In the genomic region with DNA sequence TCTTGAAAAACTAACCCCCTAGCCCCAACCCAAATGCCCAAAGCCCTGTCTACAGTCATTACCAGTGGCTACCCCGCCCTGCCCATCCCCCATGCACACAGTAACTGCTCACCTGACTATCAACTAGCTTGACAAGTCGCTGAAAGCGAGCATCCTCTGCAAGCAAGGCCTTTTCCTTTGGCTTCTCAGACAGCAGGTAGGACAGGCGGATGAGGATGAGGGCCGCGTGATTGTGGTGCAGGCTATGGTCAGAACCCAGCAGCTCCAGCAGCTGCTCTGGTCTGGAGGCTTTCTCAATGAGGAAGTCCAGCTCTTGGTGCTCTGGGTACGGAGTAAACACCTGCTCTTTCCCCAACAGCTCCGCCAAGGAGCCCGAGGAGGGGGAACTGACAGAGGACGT, we compare ENCODE assay signal across 10 mouse cellular contexts. TPM values are rescaled to one million over a fixed set of nuclear protein-coding genes. Genes with fewer than 3 reads are reported as not detected.
DNase-seq lines count a peak whose midpoint lies in the region; ATAC-seq and TF ChIP-seq lines count a peak whose summit lies in the region.
"Had no signal": no experiment of that assay in that cellular context is flagged by ENCODE, and none has a peak within 500 bp of the region (broad histone marks: within the 10 kb centered on the region; RNA-seq: fewer than 3 reads in every experiment).

No protein-coding gene starts in this region.

- no peak for ATAC-seq in forebrain, embryonic 12.5 days (ENCODE audit: low FRiP score)
- ATAC-seq in forebrain, embryonic 11.5 days (replicated peaks; ENCODE audit: low FRiP score), result no peak
- no peak for ATAC-seq in lung, embryonic 14.5 days (ENCODE audit: insufficient read depth)
- no peak for ATAC-seq in stomach, postnatal 0 days (ENCODE audit: low FRiP score, low TSS enrichment)
- ATAC-seq in midbrain, embryonic 11.5 days (ENCODE audit: low FRiP score), result no peak

- TF ChIP-seq CTCF in lung, embryonic 14.5 days (IDR thresholded peaks at IDR 0.05; ENCODE audit: low read depth), result no peak
- no peak for TF ChIP-seq CTCF in lung, adult 2 months (IDR thresholded peaks at IDR 0.05; ENCODE audit: insufficient read depth, low read length)
- no peak for TF ChIP-seq CTCF in stomach, postnatal 0 days (IDR thresholded peaks at IDR 0.05; ENCODE audit: low read depth)

- H3K4me3 ChIP-seq in forebrain, embryonic 12.5 days (replicated peaks), result no peak overlapping the region; the same call in 1 of the 2 replicates
- H3K4me3 ChIP-seq in forebrain, embryonic 11.5 days (ENCODE audit: low read depth, low read length), result no peak overlapping the region
- H3K4me3 ChIP-seq in lung, embryonic 14.5 days (ENCODE audit: low read depth, low read length), result no peak overlapping the region
- H3K4me3 ChIP-seq in lung, adult 2 months (replicated peaks; ENCODE audit: extremely low read depth, low read depth, low read length), result no peak overlapping the region
- no peak overlapping the region for H3K4me3 ChIP-seq in stomach, postnatal 0 days (ENCODE audit: low read depth, low read length)
- no peak overlapping the region for H3K4me3 ChIP-seq in midbrain, embryonic 11.5 days (ENCODE audit: low read depth, low read length)

- no peak overlapping the region for H3K4me2 ChIP-seq in forebrain, embryonic 12.5 days
- H3K4me2 ChIP-seq in forebrain, embryonic 11.5 days (ENCODE audit: low read depth, low read length, severe bottlenecking), result no peak overlapping the region
- H3K4me2 ChIP-seq in lung, embryonic 14.5 days, result peak overlapping the region; percentile 79
- peak overlapping the region; percentile 56 for H3K4me2 ChIP-seq in stomach, postnatal 0 days (replicated peaks; ENCODE audit: low read depth)
- H3K4me2 ChIP-seq in midbrain, embryonic 11.5 days, result no peak overlapping the region

- no peak for TF ChIP-seq POLR2A in lung, adult 2 months (IDR thresholded peaks at IDR 0.05; ENCODE audit: borderline replicate concordance, extremely low read depth, low read depth, low read length)

- H3K27me3 ChIP-seq in forebrain, embryonic 12.5 days, result no peaks in the 10 kb centered on the region
- no peaks in the 10 kb centered on the region for H3K27me3 ChIP-seq in forebrain, embryonic 11.5 days (ENCODE audit: control insufficient read depth, insufficient read depth, low read length)
- no peaks in the 10 kb centered on the region for H3K27me3 ChIP-seq in lung, embryonic 14.5 days (ENCODE audit: insufficient read depth, low read length)
- no peaks in the 10 kb centered on the region for H3K27me3 ChIP-seq in stomach, postnatal 0 days (ENCODE audit: control insufficient read depth, insufficient read depth, low read length)
- H3K27me3 ChIP-seq in midbrain, embryonic 11.5 days (ENCODE audit: control insufficient read depth, insufficient read depth, low read length), result no peaks in the 10 kb centered on the region

- no peak for DNase-seq in forebrain, embryonic 11.5 days (ENCODE audit: low spot score)
- no peak for DNase-seq in lung, embryonic 14.5 days
- no peak for DNase-seq in lung, adult 2 months
- peak; percentile 34 for DNase-seq in liver
- DNase-seq in stomach, postnatal 0 days (ENCODE audit: low spot score), result no peak
- no peak for DNase-seq in midbrain, embryonic 11.5 days (ENCODE audit: low spot score, missing footprints)
- no peak for DNase-seq in thymus, adult 18-20 months
- DNase-seq: cerebellum, postnatal 25 days; kidney, adult 18-20 months had no signal

- H3K27ac ChIP-seq in forebrain, embryonic 12.5 days, result no peak overlapping the region
- H3K27ac ChIP-seq in forebrain, embryonic 11.5 days (ENCODE audit: low read depth, low read length), result no peak overlapping the region
- H3K27ac ChIP-seq in lung, embryonic 14.5 days (ENCODE audit: low read depth), result no peak overlapping the region
- no peak overlapping the region for H3K27ac ChIP-seq in stomach, postnatal 0 days (replicated peaks)
- H3K27ac ChIP-seq in midbrain, embryonic 11.5 days (ENCODE audit: low read depth, low read length), result no peak overlapping the region

- TF ChIP-seq EP300 in stomach, postnatal 0 days (optimal IDR thresholded peaks at IDR 0.05), result no peak

- peak overlapping the region; percentile 29; the same call in 1 of the 2 replicates for H3K9ac ChIP-seq in forebrain, embryonic 12.5 days
- H3K9ac ChIP-seq in forebrain, embryonic 11.5 days (ENCODE audit: low read length), result no peak overlapping the region
- no peak overlapping the region for H3K9ac ChIP-seq in lung, embryonic 14.5 days
- no peak overlapping the region for H3K9ac ChIP-seq in stomach, postnatal 0 days (ENCODE audit: low read length)
- H3K9ac ChIP-seq in midbrain, embryonic 11.5 days (ENCODE audit: low read length), result no peak overlapping the region

- 88% methylated on average over 10 of the region's 10 CpGs for WGBS in forebrain, embryonic 12.5 days
- WGBS in forebrain, embryonic 11.5 days, result 89% methylated on average over 10 of the region's 10 CpGs
- 86% methylated on average over 10 of the region's 10 CpGs for WGBS in lung, embryonic 14.5 days
- 78% methylated on average over 10 of the region's 10 CpGs for WGBS in lung, adult 2 months
- 79% methylated on average over 10 of the region's 10 CpGs for WGBS in stomach, postnatal 0 days
- whole genome bisulfite sequencing in midbrain, embryonic 11.5 days, result 93% methylated on average over 10 of the region's 10 CpGs

- H3K4me1 ChIP-seq in forebrain, embryonic 12.5 days, result peaks cover 30% of the 10 kb centered on the region
- H3K4me1 ChIP-seq in forebrain, embryonic 11.5 days (replicated peaks; ENCODE audit: control insufficient read depth, insufficient read depth, low read length), result peaks cover 10% of the 10 kb centered on the region
- H3K4me1 ChIP-seq in lung, embryonic 14.5 days (ENCODE audit: insufficient read depth), result peaks cover 12% of the 10 kb centered on the region; the same call in 1 of the 2 replicates
- H3K4me1 ChIP-seq in lung, adult 2 months (ENCODE audit: control insufficient read depth, insufficient read depth, low read length), result peaks cover 4% of the 10 kb centered on the region
- H3K4me1 ChIP-seq in stomach, postnatal 0 days (replicated peaks; ENCODE audit: control insufficient read depth, insufficient read depth), result peaks cover 7% of the 10 kb centered on the region
- H3K4me1 ChIP-seq in midbrain, embryonic 11.5 days (ENCODE audit: control insufficient read depth, insufficient read depth, low read length), result peaks cover 12% of the 10 kb centered on the region

- no peaks in the 10 kb centered on the region for H3K9me3 ChIP-seq in forebrain, embryonic 12.5 days
- H3K9me3 ChIP-seq in forebrain, embryonic 11.5 days (ENCODE audit: control insufficient read depth, low read length), result no peaks in the 10 kb centered on the region
- H3K9me3 ChIP-seq in lung, embryonic 14.5 days (ENCODE audit: low read depth, low read length), result no peaks in the 10 kb centered on the region
- H3K9me3 ChIP-seq in stomach, postnatal 0 days (ENCODE audit: control insufficient read depth, low read length), result no peaks in the 10 kb centered on the region
- H3K9me3 ChIP-seq in midbrain, embryonic 11.5 days (ENCODE audit: control insufficient read depth, low read length), result no peaks in the 10 kb centered on the region

- H3K36me3 ChIP-seq in forebrain, embryonic 12.5 days (replicated peaks), result peaks cover 59% of the 10 kb centered on the region
- peaks cover 20% of the 10 kb centered on the region; the same call in 1 of the 2 replicates for H3K36me3 ChIP-seq in forebrain, embryonic 11.5 days (ENCODE audit: control insufficient read depth, insufficient read depth, low read length)
- peaks cover 58% of the 10 kb centered on the region for H3K36me3 ChIP-seq in lung, embryonic 14.5 days (ENCODE audit: insufficient read depth)
- H3K36me3 ChIP-seq in stomach, postnatal 0 days (ENCODE audit: control insufficient read depth, insufficient read depth, low read length), result peaks cover 26% of the 10 kb centered on the region
- peaks cover 33% of the 10 kb centered on the region for H3K36me3 ChIP-seq in midbrain, embryonic 11.5 days (ENCODE audit: control insufficient read depth, insufficient read depth, low read length)

RNA-seq across cellular contexts. Expression of gene Tbrg4, which starts 2.2 kb away (rescaled TPM):
- 46.7 and 48.7 TPM in 2 replicates for polyA plus RNA-seq in forebrain, embryonic 12.5 days (2016; fragmentation: Nextera tagmentation; extraction: Ambion mirVana)
- polyA plus RNA-seq in forebrain, embryonic 11.5 days (2014; fragmentation: Nextera tagmentation; extraction: Ambion mirVana), result 53.0 TPM in 2 replicates
- 43.2 and 46.6 TPM in 2 replicates for polyA plus RNA-seq in lung, embryonic 14.5 days (2014; fragmentation: Nextera tagmentation; extraction: Ambion mirVana)
- 51.6 and 53.3 TPM in 2 replicates for polyA plus RNA-seq in lung, adult 2 months (2012; rRNA removed)
- polyA plus RNA-seq in stomach, postnatal 0 days (2015; fragmentation: Nextera tagmentation; extraction: Ambion mirVana), result 29.3 and 31.2 TPM in 2 replicates
- polyA plus RNA-seq in midbrain, embryonic 11.5 days (2014; fragmentation: Nextera tagmentation; extraction: Ambion mirVana), result 35.5 and 38.3 TPM in 2 replicates

RNA-seq across cellular contexts. Expression of gene Wap, which starts 14.7 kb away (rescaled TPM):
- polyA plus RNA-seq in forebrain, embryonic 12.5 days (2016; fragmentation: Nextera tagmentation; extraction: Ambion mirVana), result not detected in 2 replicates
- polyA plus RNA-seq in forebrain, embryonic 11.5 days (2014; fragmentation: Nextera tagmentation; extraction: Ambion mirVana), result not detected in 2 replicates
- polyA plus RNA-seq in lung, embryonic 14.5 days (2014; fragmentation: Nextera tagmentation; extraction: Ambion mirVana), result not detected in 2 replicates
- polyA plus RNA-seq in lung, adult 2 months (2012; rRNA removed), result not detected in 2 replicates
- polyA plus RNA-seq in stomach, postnatal 0 days (2015; fragmentation: Nextera tagmentation; extraction: Ambion mirVana), result 2.6 and 5.3 TPM in 2 replicates
- polyA plus RNA-seq in midbrain, embryonic 11.5 days (2014; fragmentation: Nextera tagmentation; extraction: Ambion mirVana), result not detected in 2 replicates

RNA-seq across cellular contexts. Expression of gene Nacad, which starts 17.9 kb away (rescaled TPM):
- 56.3 and 63.2 TPM in 2 replicates for polyA plus RNA-seq in forebrain, embryonic 12.5 days (2016; fragmentation: Nextera tagmentation; extraction: Ambion mirVana)
- polyA plus RNA-seq in forebrain, embryonic 11.5 days (2014; fragmentation: Nextera tagmentation; extraction: Ambion mirVana), result 28.4 and 29.3 TPM in 2 replicates
- 2.5 and 2.7 TPM in 2 replicates for polyA plus RNA-seq in lung, embryonic 14.5 days (2014; fragmentation: Nextera tagmentation; extraction: Ambion mirVana)
- 2.8 and 4.4 TPM in 2 replicates for polyA plus RNA-seq in lung, adult 2 months (2012; rRNA removed)
- polyA plus RNA-seq in stomach, postnatal 0 days (2015; fragmentation: Nextera tagmentation; extraction: Ambion mirVana), result 7.3 and 7.4 TPM in 2 replicates
- 37.1 and 38.4 TPM in 2 replicates for polyA plus RNA-seq in midbrain, embryonic 11.5 days (2014; fragmentation: Nextera tagmentation; extraction: Ambion mirVana)

RNA-seq across cellular contexts. Expression of gene Ramp3, which starts 34.6 kb away (rescaled TPM):
- polyA plus RNA-seq in forebrain, embryonic 12.5 days (2016; fragmentation: Nextera tagmentation; extraction: Ambion mirVana), result 2.5 and 3.1 TPM in 2 replicates
- polyA plus RNA-seq in forebrain, embryonic 11.5 days (2014; fragmentation: Nextera tagmentation; extraction: Ambion mirVana), result 3.5 and 3.9 TPM in 2 replicates
- 1.2 and 1.9 TPM in 2 replicates for polyA plus RNA-seq in lung, embryonic 14.5 days (2014; fragmentation: Nextera tagmentation; extraction: Ambion mirVana)
- polyA plus RNA-seq in lung, adult 2 months (2012; rRNA removed), result 8.3 and 8.7 TPM in 2 replicates
- 11.6 and 12.8 TPM in 2 replicates for polyA plus RNA-seq in stomach, postnatal 0 days (2015; fragmentation: Nextera tagmentation; extraction: Ambion mirVana)
- polyA plus RNA-seq in midbrain, embryonic 11.5 days (2014; fragmentation: Nextera tagmentation; extraction: Ambion mirVana), result 4.2 and 4.7 TPM in 2 replicates

Comparison
In these comparisons a context has a peak if more than half of its experiments do, and no peak if none do; other contexts are left out.
1. H3K4me2 ChIP-seq: peak in lung, embryonic 14.5 days (single experiment) and stomach, postnatal 0 days (single experiment); none in forebrain, embryonic 12.5 days (single experiment), forebrain, embryonic 11.5 days (single experiment) and midbrain, embryonic 11.5 days (single experiment).